Mouse (Mus musculus) R1 (cell line): Measurements from ENCODE around the gene Asb4.

Source experiments
- DNase-seq: peaks from one replicate; pipeline ENCODE4 v3.0.0-alpha.2; 2018; ENCODE audit warnings: low read depth, low spot score

Gene Asb4

GRCm38 (mm10) chr6:5390952-5391351 is 7.8 kb downstream of the Asb4 start:
- DNase-seq, result no peak

- no peak for DNase-seq
Measured at GRCm38 (mm10) chr6:5394971-5395370, 11.8 kb downstream of the Asb4 start.

GRCm38 (mm10) chr6:5396797-5397196 is 13.6 kb downstream of the Asb4 start:
- DNase-seq, result peak; percentile 67

GRCm38 (mm10) chr6:5401394-5401793 is 18.2 kb downstream of the Asb4 start:
- DNase-seq, result peak; percentile 83

- no peak for DNase-seq
Measured at GRCm38 (mm10) chr6:5403095-5403815, 20.1 kb downstream of the Asb4 start.

- DNase-seq, result no peak
Measured at GRCm38 (mm10) chr6:5404016-5404415, 20.8 kb downstream of the Asb4 start.

GRCm38 (mm10) chr6:5408451-5409177 is 25.4 kb downstream of the Asb4 start:
- peak; percentile 73 for DNase-seq

- DNase-seq, result no peak
Measured at GRCm38 (mm10) chr6:5409676-5410075, 26.5 kb downstream of the Asb4 start.

- DNase-seq, result peak; percentile 75
Measured at GRCm38 (mm10) chr6:5410697-5411391, 27.7 kb downstream of the Asb4 start.

- no peak for DNase-seq
Measured at GRCm38 (mm10) chr6:5413282-5413681, 30.1 kb downstream of the Asb4 start.

GRCm38 (mm10) chr6:5421442-5421841 is 38.3 kb downstream of the Asb4 start:
- no peak for DNase-seq

- DNase-seq, result no peak
Measured at GRCm38 (mm10) chr6:5422386-5422785, 39.2 kb downstream of the Asb4 start.

- DNase-seq, result peak; percentile 32
Measured at GRCm38 (mm10) chr6:5423594-5423993, 40.4 kb downstream of the Asb4 start.

GRCm38 (mm10) chr6:5427033-5427432 is 43.8 kb downstream of the Asb4 start:
- DNase-seq, result peak; percentile 59

GRCm38 (mm10) chr6:5429562-5429961 is 46.4 kb downstream of the Asb4 start:
- DNase-seq, result no peak

- no peak for DNase-seq
Measured at GRCm38 (mm10) chr6:5429982-5430550, 46.9 kb downstream of the Asb4 start.

GRCm38 (mm10) chr6:5433887-5434286 is 50.7 kb downstream of the Asb4 start:
- no peak for DNase-seq

- DNase-seq, result no peak
Measured at GRCm38 (mm10) chr6:5437757-5438156, 54.6 kb downstream of the Asb4 start.

- DNase-seq, result no peak
Measured at GRCm38 (mm10) chr6:5441221-5441620, 58.0 kb downstream of the Asb4 start.

GRCm38 (mm10) chr6:5442316-5443085 is 59.3 kb downstream of the Asb4 start:
- DNase-seq, result peak; percentile 68

- DNase-seq, result no peak
Measured at GRCm38 (mm10) chr6:5443104-5443863, 60.1 kb downstream of the Asb4 start.
